Comparison of ENCODE assay signal across 7 mouse cellular contexts in the genomic region with DNA sequence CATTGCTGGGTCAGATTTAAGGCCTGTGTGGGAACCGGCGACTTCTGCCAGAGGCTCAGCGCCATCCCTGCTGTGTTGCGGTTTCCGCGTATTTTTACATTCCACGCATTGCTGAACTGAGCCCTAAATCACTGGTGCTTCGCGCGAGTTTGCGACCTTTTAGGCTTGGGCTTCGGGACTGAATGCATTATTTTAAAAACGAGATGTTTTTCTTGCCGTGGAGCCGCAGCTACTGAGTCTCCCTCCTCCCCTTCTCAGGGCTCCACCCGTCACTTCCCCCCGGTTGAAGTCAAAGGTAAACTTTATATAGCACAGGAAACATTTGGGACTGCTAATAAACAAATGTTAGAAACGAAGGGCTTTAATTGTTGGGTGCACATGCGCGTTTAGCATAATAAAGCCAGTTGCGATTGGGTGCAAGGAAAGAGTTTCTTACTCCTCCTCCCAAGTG.
DNase-seq lines count a peak whose midpoint lies in the region; ATAC-seq and TF ChIP-seq lines count a peak whose summit lies in the region.

No protein-coding gene starts in this region.

- peak overlapping the region; percentile 40 for H3K4me2 ChIP-seq in hindbrain, embryonic 15.5 days
- peak overlapping the region; percentile 15; the same call in 1 of the 2 replicates for H3K4me2 ChIP-seq in liver, postnatal 0 days (ENCODE audit: low read depth, low read length)

- H3K27ac ChIP-seq in hindbrain, embryonic 15.5 days (replicated peaks), result no peak overlapping the region; the same call in 1 of the 2 replicates
- H3K27ac ChIP-seq in liver, postnatal 0 days (ENCODE audit: low read depth), result no peak overlapping the region

- ATAC-seq in hindbrain, embryonic 15.5 days (ENCODE audit: low FRiP score, low read depth), result no peak
- no peak for ATAC-seq in liver, postnatal 0 days

- WGBS in hindbrain, embryonic 15.5 days, result 36% methylated on average over 21 of the region's 21 CpGs
- 36% methylated on average over 21 of the region's 21 CpGs for WGBS in liver, postnatal 0 days (ENCODE audit: insufficient replicate concordance)

- TF ChIP-seq EP300 in liver, postnatal 0 days (IDR thresholded peaks at IDR 0.05; ENCODE audit: low read depth), result no peak

- H3K9ac ChIP-seq in hindbrain, embryonic 15.5 days, result no peak overlapping the region
- no peak overlapping the region for H3K9ac ChIP-seq in liver, postnatal 0 days (replicated peaks)

- peaks cover 40% of the 10 kb centered on the region for H3K4me1 ChIP-seq in E14TG2a.4 (replicated peaks; ENCODE audit: low read depth, low read length)
- peaks cover 28% of the 10 kb centered on the region for H3K4me1 ChIP-seq in hindbrain, embryonic 15.5 days (replicated peaks)
- 0 out of 2 replicates have a peak, but pooled peaks cover 2% of the 10 kb centered on the region for H3K4me1 ChIP-seq in liver, postnatal 0 days (ENCODE audit: insufficient read depth)

- no peaks in the 10 kb centered on the region for H3K36me3 ChIP-seq in E14TG2a.4 (ENCODE audit: insufficient read depth, low read length)
- H3K36me3 ChIP-seq in hindbrain, embryonic 15.5 days, result no peaks in the 10 kb centered on the region
- no peaks in the 10 kb centered on the region for H3K36me3 ChIP-seq in liver, postnatal 0 days (replicated peaks; ENCODE audit: insufficient read depth, low read length)

- H3K9me3 ChIP-seq in E14TG2a.4 (ENCODE audit: low read length), result no peaks in the 10 kb centered on the region
- H3K9me3 ChIP-seq in hindbrain, embryonic 15.5 days, result no peaks in the 10 kb centered on the region
- no peaks in the 10 kb centered on the region for H3K9me3 ChIP-seq in liver, postnatal 0 days (ENCODE audit: low read length)

- H3K27me3 ChIP-seq in E14TG2a.4 (ENCODE audit: insufficient read depth, low read length), result peaks cover 22% of the 10 kb centered on the region
- H3K27me3 ChIP-seq in hindbrain, embryonic 15.5 days, result no peaks in the 10 kb centered on the region
- no peaks in the 10 kb centered on the region for H3K27me3 ChIP-seq in liver, postnatal 0 days (ENCODE audit: insufficient read depth, low read length)

- peak overlapping the region; percentile 39; the same call in 1 of the 2 replicates for H3K4me3 ChIP-seq in E14TG2a.4 (replicated peaks; ENCODE audit: low read length)
- H3K4me3 ChIP-seq in hindbrain, embryonic 15.5 days, result no peak overlapping the region
- no peak overlapping the region for H3K4me3 ChIP-seq in liver, postnatal 0 days (ENCODE audit: low read depth, low read length)

- TF ChIP-seq CTCF in E14TG2a.4 (conservative IDR thresholded peaks at IDR 0.05; ENCODE audit: low read length), result no peak
- no peak for TF ChIP-seq CTCF in liver, postnatal 0 days (IDR thresholded peaks at IDR 0.05; ENCODE audit: low read depth)

- DNase-seq in B cell, adult 2 months, result peak; percentile 43 to 48
- DNase-seq in liver, postnatal 0 days, result no peak
- no peak for DNase-seq in urinary bladder, postnatal 25 days (ENCODE audit: low spot score)
- no peak for DNase-seq in left cerebral cortex, adult 18-20 months (ENCODE audit: low spot score in 2 of 2)
- DNase-seq in gastrocnemius, adult 8-10 months (ENCODE audit: low spot score in 2 of 2), result no peak

Comparison
In these comparisons a context has a peak if more than half of its experiments do, and no peak if none do; other contexts are left out.
1. DNase-seq: peak in B cell, adult 2 months (2 of 2); none in liver, postnatal 0 days (single experiment), urinary bladder, postnatal 25 days (single experiment), left cerebral cortex, adult 18-20 months (0 of 2) and gastrocnemius, adult 8-10 months (0 of 2).